Mouse (Mus musculus): ENCODE measurements around the gene Col8a2. TPM values are rescaled to one million over a fixed set of nuclear protein-coding genes. Genes with fewer than 3 reads are reported as not detected.

The Col8a2 gene
- polyA plus RNA-seq, 1 experiment from 2014 or later = 2.6 TPM

GRCm38 (mm10) chr4:126254315-126255112 is 32.1 kb upstream of the Col8a2 start:
- WGBS = 12% methylated on average over 9 of the region's 9 CpGs
- ATAC-seq (replicated peaks) = 0 out of 2 replicates have a peak, but pooled peaks have one; percentile 3

GRCm38 (mm10) chr4:126255113-126256001 is 31.2 kb upstream of the Col8a2 start:
- peaks cover 65% of the 10 kb centered on the region for H3K4me1 ChIP-seq
- peak overlapping the region; percentile 96 for H3K4me3 ChIP-seq
- peak overlapping the region; percentile 82 for H3K4me2 ChIP-seq
- no peaks in the 10 kb centered on the region for H3K27me3 ChIP-seq (replicated peaks)
- peak overlapping the region; percentile 94 for H3K9ac ChIP-seq
- no peaks in the 10 kb centered on the region for H3K9me3 ChIP-seq
- under 1% methylated on average over 49 of the region's 50 CpGs for WGBS
- peak; percentile 20 for ATAC-seq (replicated peaks)
- no peaks in the 10 kb centered on the region for H3K36me3 ChIP-seq (replicated peaks)
- peak overlapping the region; percentile 96 for H3K27ac ChIP-seq

More at GRCm38 (mm10) chr4:126254315-126255112, 32.1 kb upstream of the Col8a2 start:
- Histone ChIP-seq H3K27me3 (replicated peaks) (no peaks in the 10 kb centered on the region), H3K4me1 (peaks cover 64% of the 10 kb centered on the region), H3K9ac (peak overlapping the region; percentile 94), H3K9me3 (no peaks in the 10 kb centered on the region), H3K36me3 (replicated peaks) (no peaks in the 10 kb centered on the region), H3K4me3 (peak overlapping the region; percentile 96), H3K4me2 (peak overlapping the region; percentile 82), H3K27ac (peak overlapping the region; percentile 96)

GRCm38 (mm10) chr4:126256131-126256791 is 30.3 kb upstream of the Col8a2 start, which contains the start of gene Map7d1:
TSS of gene Map7d1 (minus strand) at chr4:126256343.
- Histone ChIP-seq H3K4me2 (peak within 1 kb of the TSS; percentile 82), H3K4me1 (peaks cover 56% of the 10 kb centered on the region), H3K4me3 (peak within 1 kb of the TSS; percentile 96), H3K36me3 (replicated peaks) (no peaks in the 10 kb centered on the region), H3K9ac (peak within 1 kb of the TSS; percentile 94), H3K27me3 (replicated peaks) (no peaks in the 10 kb centered on the region), H3K9me3 (no peaks in the 10 kb centered on the region), H3K27ac (peak within 1 kb of the TSS; percentile 96)
- under 1% methylated on average over 59 of the region's 59 CpGs for WGBS
- peak; percentile 87 for ATAC-seq (replicated peaks)

GRCm38 (mm10) chr4:126256967-126257881 is 29.4 kb upstream of the Col8a2 start:
- Histone ChIP-seq H3K9ac (peak overlapping the region; percentile 94), H3K4me2 (peak overlapping the region; percentile 82), H3K36me3 (replicated peaks) (no peaks in the 10 kb centered on the region), H3K27ac (peak overlapping the region; percentile 96), H3K9me3 (no peaks in the 10 kb centered on the region), H3K4me3 (peak overlapping the region; percentile 96), H3K4me1 (peaks cover 46% of the 10 kb centered on the region), H3K27me3 (replicated peaks) (no peaks in the 10 kb centered on the region)
- ATAC-seq (replicated peaks) = no peak; the same call in 1 of the 2 replicates
- WGBS = 2% methylated on average over 26 of the region's 26 CpGs

GRCm38 (mm10) chr4:126259063-126259462 is 27.5 kb upstream of the Col8a2 start:
- 27% methylated on average over 3 of the region's 3 CpGs for WGBS
- no peaks in the 10 kb centered on the region for H3K9me3 ChIP-seq
- H3K4me1 ChIP-seq = peaks cover 37% of the 10 kb centered on the region
- no peaks in the 10 kb centered on the region for H3K27me3 ChIP-seq (replicated peaks)
- H3K4me3 ChIP-seq = no peak overlapping the region
- H3K36me3 ChIP-seq (replicated peaks) = no peaks in the 10 kb centered on the region
- no peak overlapping the region for H3K9ac ChIP-seq
- H3K27ac ChIP-seq = peak overlapping the region; percentile 28
- H3K4me2 ChIP-seq = no peak overlapping the region
- ATAC-seq (replicated peaks) = no peak

GRCm38 (mm10) chr4:126259523-126260160 is 27.0 kb upstream of the Col8a2 start:
- no peak for ATAC-seq (replicated peaks)
- Histone ChIP-seq H3K9ac (0 out of 2 replicates have a peak overlapping the region, but pooled peaks have one; percentile 3), H3K4me1 (peaks cover 31% of the 10 kb centered on the region), H3K27me3 (replicated peaks) (no peaks in the 10 kb centered on the region), H3K4me3 (no peak overlapping the region), H3K4me2 (peak overlapping the region; percentile 29), H3K36me3 (replicated peaks) (no peaks in the 10 kb centered on the region), H3K9me3 (no peaks in the 10 kb centered on the region), H3K27ac (peak overlapping the region; percentile 28)
- WGBS = 2% methylated on average over 15 of the region's 15 CpGs

GRCm38 (mm10) chr4:126260520-126261201 is 25.9 kb upstream of the Col8a2 start:
- WGBS = 10% methylated on average over 10 of the region's 10 CpGs
- Histone ChIP-seq H3K4me1 (peaks cover 32% of the 10 kb centered on the region), H3K4me3 (no peak overlapping the region), H3K4me2 (no peak overlapping the region), H3K27me3 (replicated peaks) (no peaks in the 10 kb centered on the region), H3K36me3 (replicated peaks) (no peaks in the 10 kb centered on the region), H3K9ac (no peak overlapping the region), H3K27ac (no peak overlapping the region), H3K9me3 (no peaks in the 10 kb centered on the region)
- ATAC-seq (replicated peaks) = no peak

- no peak overlapping the region for H3K27ac ChIP-seq
- H3K27me3 ChIP-seq (replicated peaks) = no peaks in the 10 kb centered on the region
- H3K36me3 ChIP-seq (replicated peaks) = no peaks in the 10 kb centered on the region
- ATAC-seq (replicated peaks) = no peak
- peaks cover 33% of the 10 kb centered on the region for H3K4me1 ChIP-seq
- 78% methylated on average over 6 of the region's 6 CpGs for WGBS
- no peak overlapping the region for H3K4me2 ChIP-seq
- H3K9me3 ChIP-seq = no peaks in the 10 kb centered on the region
- no peak overlapping the region for H3K4me3 ChIP-seq
- H3K9ac ChIP-seq = no peak overlapping the region
These were observed 25.3 kb upstream of the Col8a2 start for GRCm38 (mm10) chr4:126261266-126261665.

- Histone ChIP-seq H3K4me1 (peaks cover 33% of the 10 kb centered on the region), H3K27ac (no peak overlapping the region), H3K4me3 (no peak overlapping the region; the same call in 1 of the 2 replicates), H3K36me3 (replicated peaks) (no peaks in the 10 kb centered on the region), H3K4me2 (no peak overlapping the region), H3K9me3 (no peaks in the 10 kb centered on the region), H3K9ac (no peak overlapping the region), H3K27me3 (replicated peaks) (no peaks in the 10 kb centered on the region)
- no peak for ATAC-seq (replicated peaks)
- 51% methylated on average over 7 of the region's 7 CpGs for WGBS
These were observed 24.9 kb upstream of the Col8a2 start for GRCm38 (mm10) chr4:126261675-126262074.

- no peaks in the 10 kb centered on the region for H3K27me3 ChIP-seq (replicated peaks)
- H3K27ac ChIP-seq = peak within 1 kb of the TSS; percentile 26; the same call in 1 of the 2 replicates
- peak within 1 kb of the TSS; percentile 81 for H3K9ac ChIP-seq
- peaks cover 29% of the 10 kb centered on the region for H3K4me1 ChIP-seq
- peak within 1 kb of the TSS; percentile 75 for H3K4me2 ChIP-seq
- no peaks in the 10 kb centered on the region for H3K36me3 ChIP-seq (replicated peaks)
- no peaks in the 10 kb centered on the region for H3K9me3 ChIP-seq
- WGBS = under 1% methylated on average over 46 of the region's 46 CpGs
- peak; percentile 95 for ATAC-seq (replicated peaks)
- H3K4me3 ChIP-seq = peak within 1 kb of the TSS; percentile 73
These were observed 24.3 kb upstream of the Col8a2 start, which contains the start of gene Trappc3 for GRCm38 (mm10) chr4:126262119-126262807. TSS of gene Trappc3 (plus strand) at chr4:126262325.

Measured in midbrain, embryonic 15.5 days (tissue).